Mouse (Mus musculus): ENCODE measurements around the gene Tmem30a. TPM values are rescaled to one million over a fixed set of nuclear protein-coding genes. Genes with fewer than 3 reads are reported as not detected.

The Tmem30a gene
- total RNA-seq, 2 experiments from 2014 or later: 84.0 to 91.0 TPM

Other genes with a start within 250 kb of the Tmem30a start
- gene Col12a1, start 74.7 kb downstream of the Tmem30a start, total RNA-seq (2021): 10 to 100 TPM; 51.5 to 53.1 TPM
- gene Cox7a2, start 33.6 kb downstream of the Tmem30a start, total RNA-seq (2021): 100 to 1,000 TPM; 606 to 637 TPM
- 10 to 100 TPM; 39.6 to 46.6 TPM for gene Filip1, start 219.3 kb upstream of the Tmem30a start, total RNA-seq (2021)